Comparison of ENCODE assay signal across 8 mouse cellular contexts in genomic region chr1:172297611-172298537, GRCm38 (mm10). TPM values are rescaled to one million over a fixed set of nuclear protein-coding genes. Genes with fewer than 3 reads are reported as not detected.
A peak's percentile ranks its signal among the peaks of the same experiment; 100 is the strongest.
DNase-seq lines count a peak whose midpoint lies in the region; ATAC-seq and TF ChIP-seq lines count a peak whose summit lies in the region.

TSS of gene Atp1a2 (minus strand) at chr1:172298064.

- no peak for DNase-seq in kidney, adult 8-10 months
- DNase-seq in embryonic facial prominence, embryonic 11.5 days (ENCODE audit: low spot score): peak; percentile 70
- DNase-seq in heart, adult 2 months: peak; percentile 82 to 87
- peak; percentile 77 for DNase-seq in retina, postnatal 1 day
- no peak for DNase-seq in Muller cell, postnatal 12 days (ENCODE audit: inconsistent ontology term)

- H3K4me2 ChIP-seq in kidney, embryonic 16.5 days (replicated peaks; ENCODE audit: low read depth, low read length): peak within 1 kb of the TSS; percentile 44
- peak within 1 kb of the TSS; percentile 32 for H3K4me2 ChIP-seq in embryonic facial prominence, embryonic 11.5 days (ENCODE audit: low read depth, low read length)
- peak within 1 kb of the TSS; percentile 48 for H3K4me2 ChIP-seq in intestine, postnatal 0 days (replicated peaks; ENCODE audit: low read depth)
- H3K4me2 ChIP-seq in lung, embryonic 16.5 days (ENCODE audit: low read depth, low read length): peak within 1 kb of the TSS; percentile 51

- no peak for TF ChIP-seq CTCF in heart, adult 2 months (IDR thresholded peaks at IDR 0.05)
- no peak for TF ChIP-seq CTCF in intestine, postnatal 0 days (IDR thresholded peaks at IDR 0.05; ENCODE audit: low read depth)

- peaks cover 32% of the 10 kb centered on the region for H3K4me1 ChIP-seq in kidney, embryonic 16.5 days (ENCODE audit: insufficient read depth, low read length)
- peaks cover 6% of the 10 kb centered on the region; the same call in 1 of the 2 replicates for H3K4me1 ChIP-seq in embryonic facial prominence, embryonic 11.5 days (ENCODE audit: control insufficient read depth, insufficient read depth, low read length)
- peaks cover 10% of the 10 kb centered on the region for H3K4me1 ChIP-seq in heart, adult 2 months (ENCODE audit: control insufficient read depth, insufficient read depth, low read length)
- no peaks in the 10 kb centered on the region for H3K4me1 ChIP-seq in intestine, postnatal 0 days (replicated peaks; ENCODE audit: control insufficient read depth, insufficient read depth, low read length)
- H3K4me1 ChIP-seq in lung, embryonic 16.5 days (replicated peaks; ENCODE audit: control insufficient read depth, insufficient read depth, low read length): peaks cover 21% of the 10 kb centered on the region

- H3K9me3 ChIP-seq in kidney, embryonic 16.5 days (ENCODE audit: low read length): no peaks in the 10 kb centered on the region
- no peaks in the 10 kb centered on the region for H3K9me3 ChIP-seq in embryonic facial prominence, embryonic 11.5 days (replicated peaks; ENCODE audit: control insufficient read depth, low read length)
- H3K9me3 ChIP-seq in intestine, postnatal 0 days (ENCODE audit: control insufficient read depth): no peaks in the 10 kb centered on the region
- no peaks in the 10 kb centered on the region for H3K9me3 ChIP-seq in lung, embryonic 16.5 days (ENCODE audit: control insufficient read depth, low read length)

- H3K4me3 ChIP-seq in kidney, embryonic 16.5 days (ENCODE audit: low read length): peak within 1 kb of the TSS; percentile 26
- 0 out of 2 replicates have a peak within 1 kb of the TSS, but pooled peaks have one; percentile 2 for H3K4me3 ChIP-seq in embryonic facial prominence, embryonic 11.5 days (ENCODE audit: low read depth, low read length)
- H3K4me3 ChIP-seq in heart, adult 2 months: peak within 1 kb of the TSS; percentile 62
- peak within 1 kb of the TSS; percentile 18 for H3K4me3 ChIP-seq in intestine, postnatal 0 days (ENCODE audit: low read depth, low read length)
- peak within 1 kb of the TSS; percentile 36 for H3K4me3 ChIP-seq in lung, embryonic 16.5 days (ENCODE audit: low read length)

- H3K27me3 ChIP-seq in kidney, embryonic 16.5 days (ENCODE audit: insufficient read depth, low read length): no peaks in the 10 kb centered on the region
- H3K27me3 ChIP-seq in embryonic facial prominence, embryonic 11.5 days (ENCODE audit: control insufficient read depth, insufficient read depth, low read length): no peaks in the 10 kb centered on the region
- H3K27me3 ChIP-seq in heart, adult 2 months (ENCODE audit: control insufficient read depth, insufficient read depth, low read length): no peaks in the 10 kb centered on the region
- peaks cover 10% of the 10 kb centered on the region; the same call in 1 of the 2 replicates for H3K27me3 ChIP-seq in intestine, postnatal 0 days (replicated peaks; ENCODE audit: control insufficient read depth, insufficient read depth, low read length)
- H3K27me3 ChIP-seq in lung, embryonic 16.5 days (ENCODE audit: control insufficient read depth, insufficient read depth, low read depth, low read length): no peaks in the 10 kb centered on the region

- H3K9ac ChIP-seq in kidney, embryonic 16.5 days (replicated peaks; ENCODE audit: low read length): peak within 1 kb of the TSS; percentile 33; the same call in 1 of the 2 replicates
- H3K9ac ChIP-seq in embryonic facial prominence, embryonic 11.5 days (replicated peaks; ENCODE audit: low read length): peak within 1 kb of the TSS; percentile 23
- H3K9ac ChIP-seq in heart, adult 2 months (ENCODE audit: low read depth, low read length): peak within 1 kb of the TSS; percentile 85
- H3K9ac ChIP-seq in intestine, postnatal 0 days (ENCODE audit: low read depth, low read length): peak within 1 kb of the TSS; percentile 31; the same call in 1 of the 2 replicates
- H3K9ac ChIP-seq in lung, embryonic 16.5 days (ENCODE audit: low read length): peak within 1 kb of the TSS; percentile 57

- peak; percentile 98 for TF ChIP-seq POLR2A in heart, adult 2 months (IDR thresholded peaks at IDR 0.05; ENCODE audit: insufficient read depth, low read depth, low read length)

- 2% methylated on average over 16 of the region's 16 CpGs for WGBS in kidney, embryonic 16.5 days
- 8% methylated on average over 16 of the region's 16 CpGs for WGBS in embryonic facial prominence, embryonic 11.5 days
- WGBS in heart, adult 2 months: 16% methylated on average over 16 of the region's 16 CpGs
- WGBS in intestine, postnatal 0 days: 21% methylated on average over 16 of the region's 16 CpGs
- 8% methylated on average over 16 of the region's 16 CpGs for WGBS in lung, embryonic 16.5 days

- peak within 1 kb of the TSS; percentile 0 for H3K27ac ChIP-seq in kidney, embryonic 16.5 days (ENCODE audit: low read length)
- H3K27ac ChIP-seq in embryonic facial prominence, embryonic 11.5 days (replicated peaks; ENCODE audit: low read depth, low read length): no peak within 1 kb of the TSS
- peak within 1 kb of the TSS; percentile 97 for H3K27ac ChIP-seq in heart, adult 2 months
- H3K27ac ChIP-seq in intestine, postnatal 0 days (ENCODE audit: low read depth, low read length): no peak within 1 kb of the TSS; the same call in 1 of the 2 replicates
- H3K27ac ChIP-seq in lung, embryonic 16.5 days (ENCODE audit: low read length): peak within 1 kb of the TSS; percentile 67

- TF ChIP-seq EP300 in heart, adult 2 months (IDR thresholded peaks at IDR 0.05; ENCODE audit: insufficient read depth, low read depth, low read length): peak; percentile 71; the same call in 1 of the 2 replicates

- H3K79me2 ChIP-seq in heart, adult 2 months (replicated peaks; ENCODE audit: control insufficient read depth, insufficient read depth, low read length): no peaks in the 10 kb centered on the region

- no peaks in the 10 kb centered on the region for H3K36me3 ChIP-seq in kidney, embryonic 16.5 days (ENCODE audit: insufficient read depth, low read length)
- H3K36me3 ChIP-seq in embryonic facial prominence, embryonic 11.5 days (replicated peaks; ENCODE audit: control insufficient read depth, insufficient read depth, low read depth, low read length): no peaks in the 10 kb centered on the region
- no peaks in the 10 kb centered on the region for H3K36me3 ChIP-seq in heart, adult 2 months (ENCODE audit: control insufficient read depth, insufficient read depth, low read length)
- no peaks in the 10 kb centered on the region for H3K36me3 ChIP-seq in intestine, postnatal 0 days (ENCODE audit: control insufficient read depth, insufficient read depth)
- no peaks in the 10 kb centered on the region for H3K36me3 ChIP-seq in lung, embryonic 16.5 days (ENCODE audit: control insufficient read depth, insufficient read depth, low read length)

- intact Hi-C loops in heart, adult 2 months (cut with DNase I): loop anchor here (2.0 kb wide), 1 partner anchor 17 kb away; no protein-coding TSS in a partner anchor

- ATAC-seq in kidney, embryonic 16.5 days (ENCODE audit: low FRiP score, low TSS enrichment): peak; percentile 68
- 0 out of 2 replicates have a peak, but pooled peaks have one; percentile 20 for ATAC-seq in embryonic facial prominence, embryonic 11.5 days (replicated peaks; ENCODE audit: insufficient number of reproducible peaks, low FRiP score, low TSS enrichment, low read depth)
- ATAC-seq in intestine, postnatal 0 days: no peak
- peak; percentile 78 for ATAC-seq in lung, embryonic 16.5 days (ENCODE audit: low read depth)

RNA-seq across cellular contexts. Expression of gene Atp1a2, which starts in this region (rescaled TPM):
- 1.7 and 2.4 TPM in 2 replicates for polyA plus RNA-seq in kidney, embryonic 16.5 days (2015; fragmentation: Nextera tagmentation; extraction: Ambion mirVana)
- polyA plus RNA-seq in embryonic facial prominence, embryonic 11.5 days (2014; fragmentation: Nextera tagmentation; extraction: Ambion mirVana): 0.60 and 0.65 TPM in 2 replicates
- 100 to 1,000 TPM; 462 to 588 TPM for total RNA-seq in heart, adult 2 months (2021)
- polyA plus RNA-seq in heart, adult 2 months (2012; rRNA removed): 319 and 349 TPM in 2 replicates
- 1.9 and 2.8 TPM in 2 replicates for polyA plus RNA-seq in intestine, postnatal 0 days (2015; fragmentation: Nextera tagmentation; extraction: Ambion mirVana)
- polyA plus RNA-seq in lung, embryonic 16.5 days (2015; fragmentation: Nextera tagmentation; extraction: Ambion mirVana): 6.2 and 6.7 TPM in 2 replicates

Comparison
In these comparisons a context has a peak if more than half of its experiments do, and no peak if none do; other contexts are left out.
1. RNA of gene Atp1a2 (polyA plus RNA-seq): 319 to 349 TPM in heart, adult 2 months; 6.2 to 6.7 TPM in lung, embryonic 16.5 days, 1.7 to 2.4 TPM in kidney, embryonic 16.5 days, 1.9 to 2.8 TPM in intestine, postnatal 0 days and 0.60 to 0.65 TPM in embryonic facial prominence, embryonic 11.5 days; every median in the first group is over 10 times any median in the second.
2. Peak in DNase-seq, ATAC-seq, H3K4me3 ChIP-seq, H3K9ac ChIP-seq and H3K4me2 ChIP-seq in embryonic facial prominence, embryonic 11.5 days; RNA of the gene not detected or under 1 TPM.
3. H3K27ac ChIP-seq: peak in kidney, embryonic 16.5 days (single experiment), heart, adult 2 months (single experiment) and lung, embryonic 16.5 days (single experiment); none in embryonic facial prominence, embryonic 11.5 days (single experiment) and intestine, postnatal 0 days (single experiment).
4. H3K4me3 ChIP-seq: peak in every context shown above with its lines; median percentile 62 in heart, adult 2 months; 36 in lung, embryonic 16.5 days; 26 in kidney, embryonic 16.5 days; 18 in intestine, postnatal 0 days; 2 in embryonic facial prominence, embryonic 11.5 days.
5. H3K9ac ChIP-seq: peak in every context shown above with its lines; median percentile 85 in heart, adult 2 months; 57 in lung, embryonic 16.5 days; 33 in kidney, embryonic 16.5 days; 31 in intestine, postnatal 0 days; 23 in embryonic facial prominence, embryonic 11.5 days.
6. DNase-seq: peak in heart, adult 2 months (2 of 2) and retina, postnatal 1 day (single experiment); none in kidney, adult 8-10 months (0 of 2) and Muller cell, postnatal 12 days (single experiment).
7. Peak in every context shown above with its lines, with median percentiles within 50 percentile points of each other: H3K4me2 ChIP-seq.